Mouse (Mus musculus): ENCODE data around the gene Lamtor1. TPM values are rescaled to one million over a fixed set of nuclear protein-coding genes. Genes with fewer than 3 reads are reported as not detected.

Gene Lamtor1
- polyA plus RNA-seq, 1 experiment from 2014 or later, result 166 TPM

GRCm38 (mm10) chr7:101971721-101972120 is 66.0 kb downstream of the Lamtor1 start:
- WGBS, result 29% methylated on average over 2 of the region's 2 CpGs
- Histone ChIP-seq H3K4me2 (replicated peaks) (peak overlapping the region; percentile 76), H3K9me3 (replicated peaks) (no peaks in the 10 kb centered on the region), H3K4me3 (replicated peaks) (peak overlapping the region; percentile 74), H3K36me3 (peaks cover 1% of the 10 kb centered on the region; the same call in 1 of the 2 replicates), H3K27ac (replicated peaks) (peak overlapping the region; percentile 99), H3K27me3 (no peaks in the 10 kb centered on the region), H3K4me1 (peaks cover 57% of the 10 kb centered on the region), H3K9ac (peak overlapping the region; percentile 57)
- ATAC-seq (ENCODE audit: insufficient number of reproducible peaks, low FRiP score, low TSS enrichment, low read depth), result no peak

- H3K9me3 ChIP-seq (replicated peaks), result no peaks in the 10 kb centered on the region
- H3K27me3 ChIP-seq, result no peaks in the 10 kb centered on the region
- peaks cover 50% of the 10 kb centered on the region for H3K4me1 ChIP-seq
- 23% methylated on average over 3 of the region's 3 CpGs for WGBS
- H3K9ac ChIP-seq, result no peak overlapping the region
- peak overlapping the region; percentile 81 for H3K27ac ChIP-seq (replicated peaks)
- ATAC-seq (ENCODE audit: insufficient number of reproducible peaks, low FRiP score, low TSS enrichment, low read depth), result no peak
- H3K36me3 ChIP-seq, result peaks cover 11% of the 10 kb centered on the region
- H3K4me2 ChIP-seq (replicated peaks), result peak overlapping the region; percentile 26; the same call in 1 of the 2 replicates
- no peak overlapping the region for H3K4me3 ChIP-seq (replicated peaks)
These were observed 68.0 kb downstream of the Lamtor1 start for GRCm38 (mm10) chr7:101973730-101974129.

GRCm38 (mm10) chr7:101974505-101974904 is 68.8 kb downstream of the Lamtor1 start:
- Histone ChIP-seq H3K4me1 (peaks cover 45% of the 10 kb centered on the region), H3K27me3 (no peaks in the 10 kb centered on the region), H3K36me3 (peaks cover 11% of the 10 kb centered on the region), H3K4me3 (replicated peaks) (no peak overlapping the region), H3K9ac (no peak overlapping the region), H3K4me2 (replicated peaks) (peak overlapping the region; percentile 26; the same call in 1 of the 2 replicates), H3K9me3 (replicated peaks) (no peaks in the 10 kb centered on the region), H3K27ac (replicated peaks) (peak overlapping the region; percentile 81)
- 16% methylated on average over 2 of the region's 2 CpGs for whole genome bisulfite sequencing
- 0 out of 2 replicates have a peak, but pooled peaks have one; percentile 12 for ATAC-seq (ENCODE audit: insufficient number of reproducible peaks, low FRiP score, low TSS enrichment, low read depth)

Small RNA genes lying within 50 kb of the gene (microRNA-seq; reads per million reads assigned to microRNA genes)
- gene Gm22655 (ENCODE audit: borderline number of aligned reads), result not detected

Other genes with a start within 250 kb of the Lamtor1 start
- 45.1 and 50.1 TPM in 2 replicates for gene Clpb, start 242.3 kb upstream of the Lamtor1 start, polyA plus RNA-seq (2015; fragmentation: Nextera tagmentation; extraction: Ambion mirVana)
- 0.34 and 0.45 TPM in 2 replicates for gene Phox2a, start 87.6 kb upstream of the Lamtor1 start, polyA plus RNA-seq (2015; fragmentation: Nextera tagmentation; extraction: Ambion mirVana)
- 48.0 and 57.4 TPM in 2 replicates for gene Inppl1, start 67.7 kb upstream of the Lamtor1 start, polyA plus RNA-seq (2015; fragmentation: Nextera tagmentation; extraction: Ambion mirVana)
- gene Folr2, start 48.7 kb upstream of the Lamtor1 start, polyA plus RNA-seq (2015; fragmentation: Nextera tagmentation; extraction: Ambion mirVana), result 3.5 and 4.2 TPM in 2 replicates
- 56.6 and 61.0 TPM in 2 replicates for gene Anapc15, start 42.2 kb upstream of the Lamtor1 start, polyA plus RNA-seq (2015; fragmentation: Nextera tagmentation; extraction: Ambion mirVana)
- gene Folr1, start 35.1 kb upstream of the Lamtor1 start, polyA plus RNA-seq (2015; fragmentation: Nextera tagmentation; extraction: Ambion mirVana), result 0.35 and 0.81 TPM in 2 replicates
- 0.29 and 0.45 TPM in 2 replicates for gene Tomt, start 455 bp downstream of the Lamtor1 start, polyA plus RNA-seq (2015; fragmentation: Nextera tagmentation; extraction: Ambion mirVana)
- 22.0 and 29.2 TPM in 2 replicates for gene Lrrc51, start 28.0 kb downstream of the Lamtor1 start, polyA plus RNA-seq (2015; fragmentation: Nextera tagmentation; extraction: Ambion mirVana)
- gene Numa1, start 28.2 kb downstream of the Lamtor1 start, polyA plus RNA-seq (2015; fragmentation: Nextera tagmentation; extraction: Ambion mirVana), result 72.8 and 73.7 TPM in 2 replicates
- gene Il18bp, start 112.8 kb downstream of the Lamtor1 start, polyA plus RNA-seq (2015; fragmentation: Nextera tagmentation; extraction: Ambion mirVana), result 2.4 and 2.5 TPM in 2 replicates
- gene Rnf121, start 159.6 kb downstream of the Lamtor1 start, polyA plus RNA-seq (2015; fragmentation: Nextera tagmentation; extraction: Ambion mirVana), result 28.6 and 29.5 TPM in 2 replicates
- 31.6 and 37.4 TPM in 2 replicates for gene Xndc1, start 159.6 kb downstream of the Lamtor1 start, polyA plus RNA-seq (2015; fragmentation: Nextera tagmentation; extraction: Ambion mirVana)
- gene Xntrpc, start 159.8 kb downstream of the Lamtor1 start, polyA plus RNA-seq (2015; fragmentation: Nextera tagmentation; extraction: Ambion mirVana), result 1.8 and 2.0 TPM in 2 replicates
- gene Trpc2, start 177.2 kb downstream of the Lamtor1 start, polyA plus RNA-seq (2015; fragmentation: Nextera tagmentation; extraction: Ambion mirVana), result 0.13 and 0.29 TPM in 2 replicates
- 13.2 and 19.4 TPM in 2 replicates for gene Art1, start 195.8 kb downstream of the Lamtor1 start, polyA plus RNA-seq (2015; fragmentation: Nextera tagmentation; extraction: Ambion mirVana)
- gene Art5, start 203.6 kb downstream of the Lamtor1 start, polyA plus RNA-seq (2015; fragmentation: Nextera tagmentation; extraction: Ambion mirVana), result 3.5 and 3.9 TPM in 2 replicates
- 0.25 and 0.57 TPM in 2 replicates for gene Chrna10, start 210.9 kb downstream of the Lamtor1 start, polyA plus RNA-seq (2015; fragmentation: Nextera tagmentation; extraction: Ambion mirVana)